Mouse (Mus musculus): ENCODE results near the gene Sebox. TPM values are rescaled to one million over a fixed set of nuclear protein-coding genes. Genes with fewer than 3 reads are reported as not detected.

The Sebox gene
- total RNA-seq (2021): 1 to 10 TPM in 1 of 2 experiments, under 1 TPM in 1; 0.98 to 1.2 TPM

DNA sequence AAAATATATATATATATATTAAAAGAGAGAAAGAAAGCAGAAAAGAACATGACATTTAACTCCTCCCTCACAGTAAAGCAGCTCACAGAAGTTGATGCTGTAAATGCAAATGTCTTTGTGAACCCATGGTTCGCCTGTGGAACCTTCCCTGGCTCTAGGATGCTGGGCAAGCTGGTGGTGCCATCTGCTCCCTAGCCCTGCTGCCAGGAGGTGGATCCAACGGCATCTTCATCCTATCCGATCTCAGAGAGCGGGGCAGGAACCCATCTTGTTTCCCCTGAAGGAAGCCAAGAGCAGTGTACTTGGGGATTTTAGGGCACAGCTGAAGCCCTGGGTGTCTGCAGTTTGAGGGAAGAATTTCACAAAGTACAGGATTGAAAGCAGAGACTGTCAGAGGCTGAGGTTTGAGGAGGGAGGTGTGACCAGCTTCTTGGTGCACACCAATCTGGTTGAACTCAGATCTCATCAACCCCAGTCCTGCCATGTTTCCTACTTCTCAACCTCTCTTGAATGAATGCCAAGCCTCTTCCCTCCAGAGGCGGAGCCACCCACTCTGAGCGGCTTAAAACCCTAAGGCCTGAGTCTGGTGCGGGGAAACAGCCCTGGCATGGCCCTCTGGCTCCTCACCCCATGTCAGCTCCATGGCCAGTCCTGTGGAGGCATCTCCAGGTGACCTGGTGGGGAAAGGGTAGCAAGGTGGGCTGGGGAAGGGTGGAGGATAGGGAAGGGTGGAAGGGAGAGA is at the start of gene Sebox:
TSS of gene Sebox (plus strand) at position 539 of the 742 bp plus-strand sequence.
- DNase-seq (ENCODE audit: low spot score in 2 of 2): peak in 1 of 2 experiments; percentile 42
- intact Hi-C loops (cut with DNase I): no loop called here

GRCm38 (mm10) chr11:78453675-78454074 is 49.6 kb upstream of the Sebox start:
- DNase-seq (ENCODE audit: low spot score in 2 of 2): peak in 1 of 2 experiments; percentile 64
- intact Hi-C loops (cut with DNase I): loop anchor here (5.0 kb wide), 1 partner anchor 96 kb away; no protein-coding TSS in a partner anchor

- intact Hi-C loops (cut with DNase I): loop anchor here (5.0 kb wide), 1 partner anchor 97 kb away; no protein-coding TSS in a partner anchor
- no peak for DNase-seq (ENCODE audit: low spot score in 2 of 2)
Measured at GRCm38 (mm10) chr11:78454276-78454675, 49.0 kb upstream of the Sebox start.

- intact Hi-C loops (cut with DNase I): no loop called here
- DNase-seq (ENCODE audit: low spot score in 2 of 2): peak in 1 of 2 experiments; percentile 42
Measured at GRCm38 (mm10) chr11:78455308-78455707, 47.9 kb upstream of the Sebox start.

GRCm38 (mm10) chr11:78458740-78459139 is 44.5 kb upstream of the Sebox start:
- intact Hi-C loops (cut with DNase I): no loop called here
- DNase-seq (ENCODE audit: low spot score in 2 of 2): no peak

- intact Hi-C loops (cut with DNase I): no loop called here
- no peak for DNase-seq (ENCODE audit: low spot score in 2 of 2)
Measured at GRCm38 (mm10) chr11:78461894-78462293, 41.4 kb upstream of the Sebox start.

GRCm38 (mm10) chr11:78462669-78463068 is 40.6 kb upstream of the Sebox start:
- no peak for DNase-seq (ENCODE audit: low spot score in 2 of 2)
- intact Hi-C loops (cut with DNase I): no loop called here

- intact Hi-C loops (cut with DNase I): no loop called here
- no peak for DNase-seq (ENCODE audit: low spot score in 2 of 2)
Measured at GRCm38 (mm10) chr11:78463286-78464036, 39.8 kb upstream of the Sebox start.

DNA sequence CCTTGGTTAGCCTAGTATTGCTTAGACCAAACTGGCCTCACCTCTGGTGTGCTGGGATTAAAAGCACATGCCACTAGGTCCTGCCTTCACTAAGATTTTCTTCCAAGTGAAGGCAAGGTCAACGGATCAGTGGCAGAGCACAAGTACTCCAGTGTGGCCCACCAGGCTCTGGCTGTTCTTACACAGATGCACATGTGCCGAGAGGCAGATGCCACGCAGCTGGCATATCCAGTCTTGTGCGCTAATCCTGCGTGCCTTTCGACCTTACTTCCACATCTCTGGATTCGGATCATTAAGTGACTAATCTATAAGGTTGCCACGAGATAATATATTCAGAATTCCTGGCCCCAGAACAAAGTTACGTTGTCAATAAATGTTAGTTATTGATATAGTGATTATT is 38.1 kb upstream of the Sebox start:
- intact Hi-C loops (cut with DNase I): no loop called here
- no peak for DNase-seq (ENCODE audit: low spot score in 2 of 2)

DNA sequence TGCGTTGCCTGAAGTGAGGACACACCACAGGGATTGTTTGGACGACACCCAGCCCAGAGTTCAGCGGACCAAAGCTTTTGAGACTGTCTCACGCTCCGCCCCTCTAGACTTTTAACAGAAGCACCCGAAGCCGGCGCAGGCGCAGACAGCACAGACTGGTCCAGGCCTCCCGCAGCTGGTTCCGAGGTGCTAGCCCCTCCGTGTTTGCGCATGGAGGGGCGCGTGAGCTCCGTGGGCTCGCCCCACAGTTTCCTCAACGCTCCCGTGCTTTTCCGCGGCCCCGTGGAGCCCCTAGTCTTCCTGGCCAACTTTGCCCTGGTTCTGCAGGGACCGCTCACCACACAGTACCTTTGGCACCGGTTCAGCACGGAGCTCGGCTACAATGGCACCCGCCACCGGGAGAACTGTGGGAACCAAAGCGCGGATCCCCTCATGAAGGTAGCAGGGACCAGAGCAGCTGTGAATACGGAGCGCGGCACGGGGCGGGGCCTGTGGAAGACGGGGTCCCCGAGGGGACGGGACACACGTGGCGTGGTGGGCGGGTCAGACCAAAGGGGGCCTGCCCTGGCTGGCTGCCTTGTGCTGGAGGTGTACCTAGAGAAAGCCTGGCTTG is 37.6 kb upstream of the Sebox start, which contains the start of gene Slc46a1:
TSS of gene Slc46a1 (plus strand) at position 130 of the 613 bp plus-strand sequence.
- intact Hi-C loops (cut with DNase I): no loop called here
- peak; percentile 80 to 83 for DNase-seq (ENCODE audit: low spot score in 2 of 2)

DNA sequence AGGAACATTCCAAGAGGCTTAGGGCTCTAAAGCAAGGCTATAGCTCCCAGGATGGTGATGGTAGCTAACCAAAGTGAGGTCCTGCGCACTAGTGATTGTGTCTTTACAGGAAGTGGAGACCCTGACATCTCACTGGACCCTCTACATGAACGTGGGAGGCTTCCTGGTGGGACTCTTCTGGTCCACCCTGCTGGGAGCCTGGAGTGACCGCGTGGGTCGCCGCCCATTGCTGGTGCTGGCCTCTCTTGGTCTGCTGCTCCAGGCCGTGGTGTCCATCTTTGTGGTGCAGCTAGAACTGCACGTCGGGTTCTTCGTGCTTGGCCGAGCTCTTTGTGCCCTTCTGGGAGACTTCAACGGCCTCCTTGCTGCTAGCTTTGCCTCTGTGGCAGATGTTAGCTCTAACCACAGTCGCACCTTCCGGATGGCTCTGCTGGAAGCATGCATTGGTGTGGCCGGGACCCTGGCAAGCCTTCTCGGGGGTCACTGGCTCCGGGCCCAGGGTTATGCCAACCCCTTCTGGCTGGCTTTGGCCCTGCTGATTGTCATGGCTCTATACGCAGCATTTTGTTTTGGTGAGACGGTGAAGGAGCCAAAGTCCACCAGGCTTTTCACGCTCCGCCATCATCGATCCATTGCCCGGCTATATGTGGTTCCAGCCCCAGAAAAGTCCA is 36.9 kb upstream of the Sebox start:
- DNase-seq (ENCODE audit: low spot score in 2 of 2): no peak
- intact Hi-C loops (cut with DNase I): no loop called here

- intact Hi-C loops (cut with DNase I): no loop called here
- DNase-seq (ENCODE audit: low spot score in 2 of 2): no peak
Measured at GRCm38 (mm10) chr11:78467515-78467914, 35.7 kb upstream of the Sebox start.

- intact Hi-C loops (cut with DNase I): no loop called here
- no peak for DNase-seq (ENCODE audit: low spot score in 2 of 2)
Measured at GRCm38 (mm10) chr11:78467932-78468331, 35.3 kb upstream of the Sebox start.

DNA sequence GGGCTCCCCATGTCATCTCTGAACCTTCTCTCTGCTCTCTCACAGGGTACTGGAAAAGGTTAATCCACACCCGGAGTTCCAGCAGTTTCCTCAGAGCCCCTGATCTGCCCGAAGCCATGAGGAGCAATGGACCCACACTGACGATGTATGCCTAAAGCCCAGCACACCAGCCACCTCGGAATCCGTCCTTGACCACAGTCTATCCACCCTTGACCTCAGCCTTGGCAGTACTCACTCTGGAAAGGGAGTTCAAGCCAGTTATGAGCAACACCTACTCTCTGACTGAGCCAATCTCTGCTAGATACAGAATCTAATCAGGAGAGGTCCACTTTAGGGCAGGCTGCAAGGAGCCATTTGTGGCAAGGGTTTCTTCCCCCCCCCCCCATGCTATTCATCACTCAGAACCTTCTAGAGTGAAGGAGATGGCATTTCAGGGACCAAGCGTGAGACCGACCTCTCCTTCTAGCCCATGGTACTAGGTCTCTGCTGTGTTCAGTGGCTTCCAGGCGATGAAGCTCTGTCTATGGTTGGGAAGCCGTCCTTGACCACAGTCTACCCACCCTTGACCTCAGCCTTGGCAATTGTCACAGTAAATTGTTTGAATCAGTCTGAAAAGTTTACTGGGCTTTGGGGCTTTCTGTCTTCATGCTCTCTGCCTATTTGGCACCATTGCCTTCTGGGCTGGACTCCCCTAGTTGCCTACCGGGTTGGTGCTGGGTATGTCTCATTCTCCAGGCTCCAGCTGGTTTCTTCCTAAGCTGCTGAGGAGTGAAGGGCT is 31.7 kb upstream of the Sebox start:
- no peak for DNase-seq (ENCODE audit: low spot score in 2 of 2)
- intact Hi-C loops (cut with DNase I): no loop called here

DNA sequence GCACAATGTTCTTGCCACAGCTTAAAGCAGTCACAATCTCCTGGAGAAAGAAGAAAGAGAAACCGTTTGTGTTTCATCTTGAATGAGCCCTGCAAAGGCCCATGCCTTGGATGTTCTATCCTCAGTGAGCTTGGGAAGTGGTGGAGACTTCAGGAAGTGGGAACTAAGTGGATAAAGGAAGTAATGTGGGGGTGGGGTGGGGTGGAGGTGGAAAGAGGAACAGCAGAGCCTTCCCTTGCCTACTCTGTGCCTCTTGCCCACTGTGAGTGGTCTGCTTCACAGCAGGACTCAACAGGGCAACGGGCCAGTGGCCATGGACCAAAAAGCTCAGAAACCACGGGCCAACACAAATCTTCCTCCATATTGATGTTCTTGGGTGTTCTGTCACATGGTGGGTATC is 28.0 kb upstream of the Sebox start:
- DNase-seq (ENCODE audit: low spot score in 2 of 2): no peak
- intact Hi-C loops (cut with DNase I): no loop called here

- DNase-seq (ENCODE audit: low spot score in 2 of 2): no peak
- intact Hi-C loops (cut with DNase I): no loop called here
Measured at GRCm38 (mm10) chr11:78483639-78484038, 19.6 kb upstream of the Sebox start.

DNA sequence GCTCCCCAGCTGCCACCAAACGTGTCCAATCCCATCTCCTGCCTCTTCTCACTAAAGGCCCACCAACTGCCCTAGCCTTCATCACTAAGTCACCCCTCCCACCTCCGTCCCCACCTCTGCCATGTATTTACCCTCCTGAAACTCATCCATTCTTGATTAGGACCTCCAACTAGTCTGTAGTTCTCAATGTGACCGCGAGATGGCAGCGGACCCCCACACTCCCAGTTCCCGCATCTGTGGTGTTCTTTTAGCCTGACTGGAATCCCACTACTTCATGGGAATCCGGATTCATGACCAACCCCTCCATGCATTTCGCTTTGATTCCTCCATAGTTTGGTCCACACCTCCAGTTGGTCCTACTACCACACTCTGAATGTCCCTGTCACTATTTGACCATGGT is 15.1 kb upstream of the Sebox start:
- intact Hi-C loops (cut with DNase I): no loop called here
- peak; percentile 75 for DNase-seq (ENCODE audit: low spot score in 2 of 2)

GRCm38 (mm10) chr11:78490781-78491241 is 12.4 kb upstream of the Sebox start:
- DNase-seq (ENCODE audit: low spot score in 2 of 2): peak; percentile 63 to 64

GRCm38 (mm10) chr11:78495904-78496303 is 7.3 kb upstream of the Sebox start:
- no peak for DNase-seq (ENCODE audit: low spot score in 2 of 2)
- intact Hi-C loops (cut with DNase I): no loop called here

More at GRCm38 (mm10) chr11:78490781-78491241, 12.4 kb upstream of the Sebox start:
- intact Hi-C loops (cut with DNase I): no loop called here
